Mouse (Mus musculus) embryonic facial prominence, embryonic 15.5 days (tissue): ENCODE measurements around the gene Hs6st3. TPM values are rescaled to one million over a fixed set of nuclear protein-coding genes. Genes with fewer than 3 reads are reported as not detected.

Source experiments
- ATAC-seq: fragments of 200-750 bp; cut with Nextera tagmentation; 2 replicates; pipeline ENCODE4 v1.8.0; 2017; ENCODE audit warnings: low read depth, moderate TSS enrichment; ENCODE audit not compliant: insufficient number of reproducible peaks, low FRiP score, low TSS enrichment
- H3K27ac ChIP-seq: fragments of 300-500 bp; sonication (generic); replicated peaks from 2 replicates; pipeline ENCODE4 v1.5.1; 2015; ENCODE audit warnings: mild to moderate bottlenecking, inconsistent platforms
- H3K27me3 ChIP-seq: fragments of 300-500 bp; sonication (generic); 2 replicates; pipeline ENCODE4 v1.6.1; 2015; ENCODE audit warnings: inconsistent platforms
- H3K36me3 ChIP-seq: fragments of 300-500 bp; sonication (generic); 2 replicates; pipeline ENCODE4 v1.6.1; 2015; ENCODE audit warnings: mild to moderate bottlenecking, inconsistent platforms
- H3K4me1 ChIP-seq: fragments of 300-500 bp; sonication (generic); 2 replicates; pipeline ENCODE4 v1.6.1; 2015; ENCODE audit warnings: inconsistent platforms
- H3K4me2 ChIP-seq: fragments of 300-500 bp; sonication (generic); replicated peaks from 2 replicates; pipeline ENCODE4 v1.6.1; 2015; ENCODE audit warnings: mild to moderate bottlenecking, inconsistent platforms
- H3K4me3 ChIP-seq: fragments of 300-500 bp; sonication (generic); replicated peaks from 2 replicates; pipeline ENCODE4 v1.5.1; 2015; ENCODE audit warnings: mild to moderate bottlenecking, inconsistent platforms
- H3K9ac ChIP-seq: fragments of 300-500 bp; sonication (generic); 2 replicates; pipeline ENCODE4 v1.6.1; 2015; ENCODE audit warnings: inconsistent platforms
- H3K9me3 ChIP-seq: fragments of 300-500 bp; sonication (generic); replicated peaks from 2 replicates; pipeline ENCODE4 v1.6.1; 2016; ENCODE audit warnings: inconsistent platforms
- WGBS: fragments of 180-500 bp; shearing (Covaris S2); methylation state at CpG from one replicate; pipeline ENCODE4 v1.1.7; 2015; 5-methylcytosine and 5-hydroxymethylcytosine counted together
- polyA plus RNA-seq: library from polyadenylated mRNA; unstranded; fragments of >200 nt; fragmentation: Nextera tagmentation; extraction: Ambion mirVana; gene quantifications from 2 replicates; pipeline ENCODE4 v1.2.1, GENCODE M21; 2015

Gene Hs6st3
- polyA plus RNA-seq, 1 experiment from 2014 or later = 0.19 TPM

DNA sequence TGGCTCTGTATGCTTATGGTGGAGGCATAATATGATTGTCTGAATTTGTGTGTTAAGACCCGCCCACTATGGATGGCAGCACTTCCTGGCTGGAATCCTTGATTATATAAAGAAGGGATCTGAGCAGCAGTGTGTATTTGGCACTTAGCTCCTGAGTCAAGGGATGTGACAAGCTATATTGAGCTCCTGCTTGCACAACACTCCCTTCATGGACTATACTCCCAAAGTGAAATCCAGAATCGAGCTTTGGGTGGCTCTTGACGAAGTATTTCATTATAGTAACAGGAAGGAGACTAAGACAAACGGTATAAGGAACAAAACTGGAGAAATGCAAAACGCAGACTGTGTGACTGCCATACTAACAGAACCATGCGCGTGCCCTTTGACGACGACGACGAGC, 660.4 kb downstream of the Hs6st3 start:
- 90% methylated on average over 11 of the region's 11 CpGs for WGBS

DNA sequence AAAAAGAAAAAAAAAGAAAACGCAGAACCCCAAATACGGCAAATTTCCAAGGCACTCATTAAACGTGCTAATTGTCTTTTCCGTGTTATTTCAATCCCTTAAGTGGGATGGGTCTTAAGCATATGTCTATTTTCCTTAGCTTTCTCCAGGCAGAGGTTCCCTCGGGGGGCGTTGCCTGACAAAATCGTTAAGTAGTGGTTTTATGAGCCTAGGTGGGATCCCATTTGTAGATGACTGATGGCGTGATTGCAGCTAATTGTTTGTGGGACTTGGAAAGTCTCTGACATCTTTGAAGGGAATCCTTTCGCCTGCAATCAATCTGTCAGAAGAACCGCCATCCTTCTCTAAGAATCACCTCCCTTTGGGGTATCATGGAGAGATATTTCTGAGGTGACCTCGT, 662.7 kb downstream of the Hs6st3 start:
- WGBS = 75% methylated on average over 11 of the region's 11 CpGs
- Histone ChIP-seq H3K36me3 (no peaks in the 10 kb centered on the region), H3K9me3 (no peaks in the 10 kb centered on the region), H3K9ac (no peak overlapping the region), H3K4me2 (no peak overlapping the region), H3K4me1 (no peaks in the 10 kb centered on the region), H3K27me3 (no peaks in the 10 kb centered on the region), H3K27ac (no peak overlapping the region), H3K4me3 (no peak overlapping the region)
- no peak for ATAC-seq

More for the DNA sequence above, 660.4 kb downstream of the Hs6st3 start:
- H3K27ac ChIP-seq = no peak overlapping the region
- H3K4me3 ChIP-seq = no peak overlapping the region
- no peaks in the 10 kb centered on the region for H3K27me3 ChIP-seq
- H3K9me3 ChIP-seq = no peaks in the 10 kb centered on the region
- H3K9ac ChIP-seq = no peak overlapping the region
- H3K4me2 ChIP-seq = no peak overlapping the region
- ATAC-seq = no peak
- H3K36me3 ChIP-seq = no peaks in the 10 kb centered on the region
- H3K4me1 ChIP-seq = no peaks in the 10 kb centered on the region

DNA sequence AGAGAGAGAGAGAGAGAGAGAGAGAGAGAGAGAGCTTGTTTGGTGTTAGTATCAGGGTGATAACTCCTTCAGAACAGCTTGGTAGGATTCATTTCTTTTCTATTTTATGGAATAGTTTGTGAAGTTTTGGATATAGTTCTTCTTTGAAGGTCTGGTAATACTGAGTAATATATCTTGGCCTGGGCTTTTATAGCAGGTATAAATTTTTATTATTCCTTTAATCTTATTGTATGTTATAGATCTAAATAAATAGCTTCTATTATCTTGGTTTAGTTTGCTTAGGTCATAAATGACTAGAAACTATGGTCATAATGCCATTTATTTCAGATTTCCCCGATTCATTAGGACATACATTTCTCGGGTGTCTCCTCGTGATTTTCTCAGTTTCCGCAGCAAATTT, 675.8 kb downstream of the Hs6st3 start:
- Histone ChIP-seq H3K9ac (no peak overlapping the region), H3K4me2 (no peak overlapping the region), H3K36me3 (no peaks in the 10 kb centered on the region), H3K27me3 (no peaks in the 10 kb centered on the region), H3K4me3 (no peak overlapping the region), H3K9me3 (no peaks in the 10 kb centered on the region), H3K27ac (no peak overlapping the region), H3K4me1 (no peaks in the 10 kb centered on the region)
- ATAC-seq = no peak
- 93% methylated on average over 4 of the region's 4 CpGs for WGBS

DNA sequence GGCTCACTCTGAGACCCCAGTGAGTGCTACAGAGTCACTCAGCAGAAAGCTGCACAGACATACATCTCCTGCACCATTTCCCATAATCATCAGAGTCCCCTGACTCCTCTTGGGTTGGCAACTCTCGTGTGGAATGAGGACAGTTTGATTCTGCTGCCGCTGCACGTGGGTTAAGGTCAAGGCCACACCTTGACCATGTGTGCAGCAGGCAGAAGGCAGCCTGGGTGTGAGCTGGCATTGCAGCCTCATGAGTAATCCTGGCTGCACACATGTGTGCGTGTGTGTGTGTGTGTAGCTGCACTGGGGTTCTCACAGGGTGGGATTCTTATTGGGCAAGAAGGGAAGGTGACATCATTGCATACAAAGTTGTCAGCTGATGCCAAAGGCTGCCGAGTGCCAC, 677.5 kb downstream of the Hs6st3 start:
- 78% methylated on average over 5 of the region's 5 CpGs for WGBS
- no peak overlapping the region for H3K4me3 ChIP-seq
- H3K4me1 ChIP-seq = no peaks in the 10 kb centered on the region
- H3K4me2 ChIP-seq = no peak overlapping the region
- H3K27me3 ChIP-seq = no peaks in the 10 kb centered on the region
- H3K36me3 ChIP-seq = no peaks in the 10 kb centered on the region
- H3K9me3 ChIP-seq = no peaks in the 10 kb centered on the region
- no peak overlapping the region for H3K27ac ChIP-seq
- H3K9ac ChIP-seq = no peak overlapping the region
- no peak for ATAC-seq

DNA sequence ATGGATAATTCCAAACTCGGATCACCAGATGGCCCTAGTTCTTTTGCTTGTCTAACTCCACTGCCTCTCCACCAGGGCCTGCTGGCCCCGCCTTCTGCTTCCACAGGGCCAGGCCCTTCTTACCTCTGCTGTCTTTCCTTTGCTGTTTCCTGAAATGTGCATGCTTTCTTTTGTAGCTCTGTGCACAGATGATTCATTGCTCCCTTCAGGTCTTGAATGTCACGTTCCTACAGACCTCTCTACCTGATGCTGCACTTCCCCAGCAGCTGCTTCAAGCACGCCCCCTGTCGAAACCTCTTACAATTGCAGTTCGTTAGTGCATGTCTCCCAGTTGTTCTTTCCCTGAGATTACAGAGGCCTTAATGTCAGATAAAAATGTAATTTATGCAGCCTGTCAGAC, 682.4 kb downstream of the Hs6st3 start:
- H3K4me3 ChIP-seq = no peak overlapping the region
- no peak for ATAC-seq
- 54% methylated on average over 6 of the region's 6 CpGs for WGBS

DNA sequence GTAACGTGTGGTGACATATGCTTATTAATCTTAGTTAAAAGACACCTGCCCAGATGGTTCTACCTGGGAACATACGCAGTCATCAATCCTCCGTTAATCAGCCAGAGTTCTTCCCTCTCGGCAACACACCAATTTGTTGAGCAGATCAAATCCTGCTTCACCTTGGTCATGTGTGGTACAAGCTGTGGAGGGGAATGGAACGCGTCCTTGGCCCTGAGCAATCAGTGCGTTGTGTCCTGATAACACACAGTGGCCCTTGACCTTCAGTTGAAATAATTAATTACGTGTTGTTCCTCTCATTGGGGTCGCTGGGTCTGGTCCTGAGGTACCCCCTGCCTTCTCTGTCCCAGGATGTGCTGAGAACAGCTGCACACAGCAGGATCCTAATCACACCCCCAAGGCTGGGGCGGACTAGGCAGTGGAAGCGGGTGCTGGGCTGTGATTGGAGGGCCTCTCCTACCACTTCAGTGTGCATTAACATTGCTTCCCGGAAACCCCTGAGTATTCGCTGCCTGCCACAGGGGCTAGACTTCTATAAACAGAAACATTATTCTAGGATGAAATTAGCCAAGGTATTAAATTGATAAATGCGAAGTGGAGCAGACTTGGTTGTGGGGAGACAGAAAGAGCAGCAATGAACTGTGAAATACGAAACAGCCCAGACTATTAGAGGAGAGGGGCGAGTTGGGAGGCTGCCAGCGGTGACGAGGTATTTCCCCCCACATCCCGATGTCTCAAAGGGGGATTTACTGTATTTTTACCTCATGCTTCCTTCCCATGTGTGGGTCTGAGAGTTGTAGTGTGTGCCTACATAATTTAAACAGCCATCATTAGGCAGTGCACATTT, 693.2 kb downstream of the Hs6st3 start:
- Histone ChIP-seq H3K27me3 (no peaks in the 10 kb centered on the region), H3K4me2 (peak overlapping the region; percentile 13; the same call in 1 of the 2 replicates), H3K9ac (no peak overlapping the region), H3K4me1 (0 out of 2 replicates have a peak, but pooled peaks cover 4% of the 10 kb centered on the region), H3K36me3 (no peaks in the 10 kb centered on the region), H3K9me3 (no peaks in the 10 kb centered on the region), H3K4me3 (no peak overlapping the region), H3K27ac (no peak overlapping the region)
- WGBS = 35% methylated on average over 19 of the region's 19 CpGs
- peak; percentile 67 for ATAC-seq

More for the DNA sequence above, 682.4 kb downstream of the Hs6st3 start:
- Histone ChIP-seq H3K9me3 (no peaks in the 10 kb centered on the region), H3K4me1 (no peaks in the 10 kb centered on the region), H3K9ac (no peak overlapping the region), H3K27me3 (no peaks in the 10 kb centered on the region), H3K27ac (no peak overlapping the region), H3K4me2 (no peak overlapping the region), H3K36me3 (no peaks in the 10 kb centered on the region)

DNA sequence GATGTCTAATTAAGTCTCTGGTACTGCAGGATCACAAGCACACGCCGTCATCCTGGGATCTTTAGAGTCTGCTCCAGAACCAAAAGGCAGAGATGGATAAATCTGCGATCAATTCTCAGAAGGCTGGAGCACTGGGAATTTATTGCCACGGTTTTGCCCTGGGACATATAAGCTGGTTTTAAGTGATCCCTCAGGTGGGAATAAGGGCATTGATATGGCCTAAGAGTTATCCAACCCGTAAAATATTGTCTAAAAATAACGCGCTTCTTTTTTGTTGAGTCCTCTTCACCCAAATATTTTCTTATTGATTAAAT, 693.8 kb downstream of the Hs6st3 start:
- no peak for ATAC-seq
- WGBS = 49% methylated on average over 7 of the region's 7 CpGs
- H3K9me3 ChIP-seq = no peaks in the 10 kb centered on the region
- H3K27me3 ChIP-seq = no peaks in the 10 kb centered on the region
- H3K4me3 ChIP-seq = no peak overlapping the region
- H3K36me3 ChIP-seq = no peaks in the 10 kb centered on the region
- H3K27ac ChIP-seq = no peak overlapping the region
- H3K9ac ChIP-seq = no peak overlapping the region
- peak overlapping the region; percentile 13; the same call in 1 of the 2 replicates for H3K4me2 ChIP-seq
- 0 out of 2 replicates have a peak, but pooled peaks cover 4% of the 10 kb centered on the region for H3K4me1 ChIP-seq

DNA sequence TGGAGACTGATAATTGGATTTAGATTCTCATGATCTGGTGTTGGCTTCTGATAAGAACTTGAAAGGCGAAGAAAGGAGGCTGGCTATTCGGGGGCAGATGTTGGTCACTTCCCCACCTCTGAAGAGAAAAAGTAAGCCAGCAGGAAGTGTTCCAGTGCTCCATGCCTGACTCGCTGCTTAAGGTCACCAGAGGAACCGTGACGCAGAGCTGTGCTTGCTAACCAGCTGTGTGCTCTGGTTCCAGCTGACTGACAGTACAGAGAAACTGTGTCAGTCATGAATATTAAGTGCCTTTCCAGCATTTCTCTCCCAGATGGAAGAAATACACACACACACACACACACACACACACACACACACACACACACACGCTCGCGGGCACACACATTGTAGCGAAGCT, 694.8 kb downstream of the Hs6st3 start:
- H3K9me3 ChIP-seq = no peaks in the 10 kb centered on the region
- H3K4me3 ChIP-seq = no peak overlapping the region
- ATAC-seq = no peak
- 49% methylated on average over 9 of the region's 9 CpGs for WGBS
- 0 out of 2 replicates have a peak, but pooled peaks cover 4% of the 10 kb centered on the region for H3K4me1 ChIP-seq
- no peaks in the 10 kb centered on the region for H3K36me3 ChIP-seq
- H3K9ac ChIP-seq = no peak overlapping the region
- H3K27ac ChIP-seq = no peak overlapping the region
- no peaks in the 10 kb centered on the region for H3K27me3 ChIP-seq
- no peak overlapping the region for H3K4me2 ChIP-seq

DNA sequence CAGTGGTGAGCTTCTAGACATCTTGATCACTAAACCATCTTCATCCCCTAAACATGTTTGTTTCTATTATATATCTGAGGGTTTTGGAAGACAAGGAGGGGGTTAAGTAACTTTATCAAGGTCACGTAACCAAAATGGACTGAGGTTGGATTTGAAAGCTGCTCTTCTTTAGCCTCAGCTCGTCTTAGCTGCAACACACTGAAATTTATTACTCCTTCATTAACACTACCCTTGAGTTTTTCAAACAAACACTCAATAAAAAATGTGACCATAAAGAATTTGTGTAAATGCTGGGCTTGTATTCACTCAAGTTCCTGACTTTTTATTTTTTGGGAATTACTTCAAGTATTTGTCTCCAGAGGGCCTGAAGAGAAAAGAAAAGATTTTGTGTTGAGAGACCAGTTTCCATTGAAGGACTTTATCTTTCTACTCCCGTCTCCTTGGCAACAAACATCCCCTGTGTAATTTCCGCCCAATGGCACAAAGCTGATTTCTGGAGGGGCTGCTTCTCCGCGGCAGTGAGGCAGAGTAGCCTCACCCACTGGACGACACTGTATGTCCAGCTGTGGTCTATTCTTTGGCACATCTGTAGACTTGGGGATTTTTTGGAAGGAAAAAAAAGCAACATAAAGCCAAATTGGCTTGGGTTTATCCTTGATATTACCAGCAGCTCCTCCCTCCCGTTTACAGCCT, 696.0 kb downstream of the Hs6st3 start:
- H3K27ac ChIP-seq = no peak overlapping the region
- H3K4me3 ChIP-seq = no peak overlapping the region
- no peak overlapping the region for H3K9ac ChIP-seq
- no peaks in the 10 kb centered on the region for H3K27me3 ChIP-seq
- H3K4me2 ChIP-seq = no peak overlapping the region
- WGBS = 78% methylated on average over 8 of the region's 8 CpGs
- ATAC-seq = no peak
- H3K4me1 ChIP-seq = 0 out of 2 replicates have a peak, but pooled peaks cover 4% of the 10 kb centered on the region
- no peaks in the 10 kb centered on the region for H3K9me3 ChIP-seq
- no peaks in the 10 kb centered on the region for H3K36me3 ChIP-seq

DNA sequence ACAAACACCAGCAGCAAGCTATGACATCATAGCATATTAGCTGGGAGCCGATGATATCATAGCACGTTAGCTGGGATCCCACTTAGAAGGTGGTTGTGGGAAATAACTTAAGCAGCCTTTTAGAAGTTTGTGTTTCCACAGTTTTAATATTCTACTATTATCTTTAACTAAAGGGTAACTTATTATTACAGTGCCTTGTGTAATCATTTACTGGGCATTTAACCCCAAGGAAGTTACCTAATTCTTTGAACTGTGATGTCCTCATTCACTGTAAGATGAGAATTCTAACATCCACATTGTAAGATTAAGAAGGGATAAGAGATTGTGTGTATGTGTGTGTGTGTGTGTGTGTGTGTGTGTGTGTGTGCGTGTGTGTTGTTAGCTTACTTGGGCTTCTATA, 697.9 kb downstream of the Hs6st3 start:
- H3K4me1 ChIP-seq = 0 out of 2 replicates have a peak, but pooled peaks cover 4% of the 10 kb centered on the region
- H3K4me2 ChIP-seq = no peak overlapping the region
- 84% methylated on average over 3 of the region's 3 CpGs for WGBS
- H3K9ac ChIP-seq = no peak overlapping the region
- H3K36me3 ChIP-seq = no peaks in the 10 kb centered on the region
- ATAC-seq = no peak
- no peaks in the 10 kb centered on the region for H3K27me3 ChIP-seq
- no peak overlapping the region for H3K27ac ChIP-seq
- H3K9me3 ChIP-seq = no peaks in the 10 kb centered on the region
- H3K4me3 ChIP-seq = no peak overlapping the region

DNA sequence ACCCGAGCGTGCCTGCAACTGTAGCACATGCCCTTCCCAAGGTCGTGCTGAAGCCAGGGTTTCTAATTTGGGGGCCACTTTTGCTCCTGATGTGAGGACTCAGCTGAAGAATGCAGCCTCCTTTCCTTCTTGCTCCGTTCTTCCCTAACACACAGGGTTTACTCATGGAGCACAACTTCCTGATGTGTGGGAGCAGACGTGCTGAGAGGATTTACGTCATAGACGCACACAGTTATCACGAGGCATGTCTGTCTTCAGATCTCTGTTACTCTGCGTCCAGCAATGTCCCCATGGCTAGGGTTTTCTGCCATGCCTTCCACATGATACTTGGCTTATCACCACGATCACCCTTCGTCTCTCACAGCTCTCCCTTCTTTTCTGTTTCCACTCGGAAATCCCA, 709.4 kb downstream of the Hs6st3 start:
- ATAC-seq = no peak
- Histone ChIP-seq H3K27ac (no peak overlapping the region), H3K9ac (no peak overlapping the region), H3K27me3 (no peaks in the 10 kb centered on the region), H3K36me3 (no peaks in the 10 kb centered on the region), H3K4me3 (no peak overlapping the region), H3K4me2 (no peak overlapping the region), H3K4me1 (peaks cover 5% of the 10 kb centered on the region), H3K9me3 (no peaks in the 10 kb centered on the region)
- 69% methylated on average over 12 of the region's 12 CpGs for WGBS
